Mouse (Mus musculus) kidney, adult 18-20 months (tissue): ENCODE data around the gene Sept9.
A peak's percentile ranks its signal among the peaks of the same experiment; 100 is the strongest.

Experiments
- DNase-seq: peaks from one replicate; pipeline ENCODE4 v3.0.0; 2021

Gene Sept9

DNA sequence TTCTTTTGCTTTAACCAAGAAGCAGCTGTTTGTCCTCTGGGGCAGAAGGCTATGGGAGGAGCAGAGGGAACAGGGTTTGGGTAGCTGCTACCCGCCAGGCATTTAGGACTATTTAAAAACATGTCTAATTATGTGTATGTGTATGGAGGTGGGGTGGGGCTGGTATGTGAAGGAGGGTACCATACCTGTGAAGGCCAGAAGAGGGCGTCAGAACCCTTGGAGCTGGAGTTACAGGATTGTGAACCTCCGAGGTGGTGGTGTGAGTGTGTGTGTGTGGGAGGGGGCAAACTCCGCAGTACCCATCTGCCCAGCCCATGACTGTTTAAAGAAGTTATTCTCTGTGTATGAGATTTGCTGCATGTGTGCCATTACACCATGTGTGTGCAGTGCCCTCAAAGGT, 25.3 kb downstream of the Sept9 start:
- DNase-seq, result no peak

DNA sequence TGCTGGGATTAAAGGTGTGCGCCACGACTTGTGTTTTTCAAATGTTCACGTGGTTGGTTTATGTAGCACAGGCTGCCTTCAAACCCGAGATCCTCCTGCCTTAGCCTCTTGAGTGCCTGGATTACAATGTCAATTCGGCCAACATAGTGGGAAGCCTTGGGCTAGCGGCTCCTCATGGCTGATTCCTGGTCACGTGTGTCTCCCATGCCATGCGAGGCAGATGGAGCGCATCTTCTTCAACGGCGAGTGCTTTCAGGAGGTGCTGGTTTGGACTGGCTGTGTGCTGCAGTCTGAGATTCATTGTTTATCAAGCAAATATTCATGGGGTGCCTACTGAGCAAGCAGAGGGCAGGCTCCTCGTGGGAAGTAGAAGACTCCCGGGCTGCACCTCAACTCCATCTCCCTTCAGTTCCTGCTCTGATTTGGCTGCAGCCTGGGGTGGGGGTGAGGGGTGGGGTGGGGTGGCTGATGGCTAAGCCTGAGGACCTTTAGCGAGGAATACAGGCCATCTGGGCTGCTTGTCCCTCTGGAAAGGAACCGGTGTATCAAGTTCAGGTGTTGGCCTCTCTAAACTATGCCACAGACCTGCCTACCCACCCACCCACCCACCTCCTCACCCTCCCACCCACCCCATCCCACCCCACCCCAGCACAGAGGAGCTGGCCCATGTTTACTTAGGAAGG, 26.2 kb downstream of the Sept9 start:
- DNase-seq, result no peak

DNA sequence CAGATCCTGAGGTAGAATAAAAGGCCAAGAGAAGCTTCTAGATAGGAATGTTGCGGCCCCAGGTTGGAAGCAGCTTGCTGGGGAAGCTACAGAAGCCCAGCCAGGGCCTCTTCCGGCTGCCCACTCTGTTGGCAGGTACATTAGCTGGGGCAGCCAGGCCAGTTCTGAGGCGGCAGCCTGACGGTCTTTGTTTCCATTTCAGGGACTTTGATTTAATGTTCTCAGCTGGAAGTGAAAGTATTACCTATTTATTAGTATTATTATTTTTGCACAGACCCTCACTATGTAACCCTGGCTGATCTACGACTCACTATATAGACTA, 26.7 kb downstream of the Sept9 start:
- DNase-seq, result no peak

DNA sequence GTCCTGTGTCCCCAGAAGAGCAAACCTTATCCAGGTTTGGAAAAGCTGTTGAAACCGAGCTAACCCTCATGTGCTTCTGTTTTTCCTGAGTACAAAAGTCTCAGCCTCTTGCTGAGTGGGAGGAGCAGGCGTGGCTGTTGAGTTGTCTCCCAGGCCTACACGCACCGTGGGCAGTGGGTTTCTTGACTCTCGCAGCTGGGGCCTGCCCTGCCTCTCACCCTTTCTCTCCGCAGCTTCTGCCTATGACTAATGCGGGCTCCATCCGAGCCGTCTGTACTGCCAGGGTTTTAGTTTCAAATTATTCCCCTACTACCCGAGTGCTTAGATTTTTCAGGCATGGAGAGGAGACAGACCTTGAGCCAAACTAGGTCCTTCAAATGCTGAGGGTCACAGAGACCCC, 28.7 kb downstream of the Sept9 start:
- no peak for DNase-seq

DNA sequence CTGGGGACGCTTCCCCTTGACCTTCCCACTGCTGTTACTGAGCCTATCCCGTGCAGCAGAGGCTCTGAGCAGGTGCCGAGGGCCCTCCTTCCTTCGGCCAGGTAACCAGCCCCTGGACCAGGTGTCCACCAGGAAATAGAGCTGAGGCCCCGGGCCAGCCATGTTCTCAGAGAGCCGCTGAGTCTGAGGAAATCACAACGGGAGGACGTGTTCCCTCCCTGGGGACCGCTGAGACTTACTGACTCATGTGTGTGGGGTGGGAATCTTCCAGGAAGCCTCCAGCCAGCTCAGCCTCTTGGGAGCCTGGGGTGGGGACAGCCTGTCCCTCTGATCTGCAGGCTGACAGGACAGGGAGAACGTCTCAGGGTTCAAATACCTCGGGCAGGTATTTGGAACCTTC, 32.1 kb downstream of the Sept9 start:
- DNase-seq, result peak; percentile 40

DNA sequence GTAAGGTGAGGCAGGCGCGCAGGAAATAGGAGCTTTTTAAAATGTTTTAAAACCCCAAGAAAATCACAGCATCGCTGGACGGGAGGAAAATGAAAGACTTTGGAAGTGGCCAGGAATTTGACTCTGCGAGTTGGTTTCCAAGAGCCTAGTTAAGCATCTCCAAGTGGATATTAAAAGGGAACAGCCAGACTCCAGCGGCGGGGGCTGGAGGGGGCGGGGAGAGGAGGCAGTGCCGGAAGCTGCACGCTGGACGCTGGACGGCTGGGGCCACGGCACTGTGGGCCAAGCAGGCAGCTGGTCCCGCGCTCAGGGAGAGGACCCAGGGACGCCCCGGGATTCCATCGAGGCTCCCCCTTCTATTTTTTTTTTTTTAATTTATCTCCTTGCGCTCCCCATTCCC, 32.6 kb downstream of the Sept9 start:
- peak; percentile 67 for DNase-seq

DNA sequence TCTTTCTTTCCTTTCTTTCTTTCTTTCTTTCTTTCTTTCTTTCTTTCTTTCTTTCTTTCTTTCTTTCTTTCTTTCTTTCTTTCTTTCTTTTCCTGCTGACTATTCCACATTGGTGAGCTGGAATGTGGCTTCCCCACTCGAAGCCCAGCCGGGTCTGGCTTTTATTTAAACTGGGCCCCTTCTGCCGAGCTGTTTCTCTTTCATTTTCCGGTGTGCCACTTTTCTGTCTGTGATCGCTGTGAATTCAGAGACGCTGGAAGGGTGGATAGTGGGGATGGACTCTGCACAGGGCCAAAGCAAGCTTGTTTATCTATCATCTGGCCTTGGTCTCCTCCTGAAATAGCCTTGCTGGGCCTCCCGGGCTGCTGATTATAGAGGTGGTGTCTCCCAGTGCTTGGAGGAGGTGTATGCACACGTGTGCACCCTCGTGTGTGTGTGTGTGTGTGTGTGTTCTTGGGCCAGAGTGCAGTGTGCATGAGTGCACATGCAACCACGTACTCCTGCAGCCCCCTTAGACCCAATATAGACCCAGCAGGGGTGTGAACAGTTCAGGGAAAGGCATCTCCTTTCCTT, 33.5 kb downstream of the Sept9 start:
- DNase-seq, result no peak

DNA sequence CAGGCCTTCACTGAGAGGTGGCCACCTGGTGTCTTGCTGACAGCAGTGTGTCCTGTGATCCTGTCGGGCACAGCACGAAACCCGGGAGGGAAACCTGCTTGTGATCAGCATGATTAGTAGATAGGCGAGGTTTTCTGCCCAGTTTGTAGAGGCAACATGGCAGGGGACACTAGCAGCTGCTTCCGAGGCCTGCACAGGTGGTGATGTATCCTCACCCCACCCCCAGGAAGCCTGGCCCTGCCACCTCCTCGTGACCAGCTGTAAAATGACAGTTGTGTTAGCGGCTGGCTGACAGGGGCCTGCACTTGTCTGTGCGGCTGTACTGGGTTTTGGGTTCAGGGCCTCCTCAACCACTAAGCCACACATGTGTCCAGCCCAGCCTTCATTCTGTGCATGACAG, 34.4 kb downstream of the Sept9 start:
- no peak for DNase-seq

DNA sequence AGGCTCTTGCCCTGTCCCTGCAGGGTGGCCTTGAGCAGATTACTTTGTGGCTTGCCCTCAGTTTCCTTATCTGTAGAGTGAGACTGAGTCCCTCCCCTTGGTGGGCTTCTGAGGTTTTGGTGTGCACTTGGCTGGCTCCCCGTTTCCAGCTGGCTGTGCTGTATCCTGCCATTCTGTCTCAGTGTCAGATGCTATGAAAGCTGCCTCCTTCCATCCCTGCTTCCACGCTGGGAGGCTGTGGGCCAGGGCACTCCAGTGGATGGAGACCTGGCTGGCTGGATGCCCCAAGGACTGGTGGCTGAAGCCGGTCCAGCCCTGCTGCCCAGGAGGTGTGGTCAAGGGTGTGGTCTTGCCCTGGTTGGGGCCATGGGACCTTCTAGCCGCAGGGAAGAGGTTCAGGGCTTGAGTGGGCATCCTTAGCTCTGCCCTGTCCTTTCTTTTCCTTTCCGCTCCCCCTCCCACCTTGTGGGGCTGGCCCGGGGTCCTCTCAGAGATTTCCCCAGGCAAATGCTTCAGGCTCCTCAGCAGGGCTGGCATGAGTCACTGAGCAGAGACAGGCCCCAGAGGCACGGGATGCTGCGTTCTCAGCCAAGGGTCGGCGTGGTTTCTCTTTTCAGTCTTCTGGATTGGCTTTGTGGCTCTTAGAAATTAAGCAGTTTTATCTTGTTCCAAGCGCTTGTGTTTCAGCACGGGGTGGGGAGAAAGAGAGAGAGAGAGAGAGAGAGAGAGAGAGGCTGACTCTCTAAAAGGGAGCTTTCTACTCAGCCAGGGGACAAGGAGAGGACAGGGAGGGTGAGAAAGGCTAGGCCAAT, 35.8 kb downstream of the Sept9 start:
- DNase-seq, result peak; percentile 38

DNA sequence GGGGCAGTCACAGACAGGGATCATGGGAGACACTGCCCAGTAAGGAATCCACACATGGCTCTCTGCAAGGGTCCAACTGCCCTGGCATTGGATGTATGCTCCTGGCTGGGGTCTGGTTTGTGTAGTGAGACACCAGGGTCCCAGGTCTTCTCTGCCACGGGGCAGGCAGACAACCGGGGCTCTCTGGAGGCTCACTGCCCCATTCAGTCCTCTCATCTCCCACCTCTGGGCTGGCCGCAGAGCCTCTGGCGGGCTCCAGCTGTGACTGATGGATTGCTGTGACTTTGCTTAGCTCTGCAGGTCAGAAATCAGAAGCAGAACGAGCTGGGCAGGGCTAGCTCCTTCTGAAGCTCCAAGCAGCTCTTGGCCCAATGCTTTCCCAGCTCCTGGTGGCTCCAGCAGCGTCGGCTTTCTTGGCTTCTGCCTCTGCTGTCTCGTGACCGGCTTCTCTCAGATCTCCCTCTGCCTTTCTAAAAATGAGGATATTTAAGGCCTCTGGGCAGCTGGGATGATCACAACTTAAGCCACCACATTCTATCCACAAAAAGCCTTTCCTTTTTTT, 36.5 kb downstream of the Sept9 start:
- DNase-seq, result no peak

DNA sequence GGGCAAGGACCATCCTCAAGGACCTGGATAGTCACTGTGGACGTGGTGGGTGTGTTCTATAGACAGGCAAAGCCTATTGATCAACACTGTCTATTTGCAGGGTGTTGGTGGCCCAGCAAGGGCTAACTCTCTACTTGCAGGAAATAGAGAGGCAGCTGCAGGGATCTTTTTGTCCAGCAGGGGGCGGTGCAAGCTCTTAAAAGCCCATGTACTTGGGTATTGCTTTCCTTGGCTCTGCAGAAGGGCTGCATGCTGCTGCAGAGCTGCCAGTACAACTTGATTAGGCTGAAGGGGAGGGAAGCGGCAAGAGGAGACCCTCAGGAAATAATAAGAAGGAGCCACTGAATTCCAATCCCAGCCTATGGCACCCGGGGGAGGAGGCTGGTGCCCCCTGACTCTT, 38.7 kb downstream of the Sept9 start:
- peak; percentile 95 for DNase-seq

DNA sequence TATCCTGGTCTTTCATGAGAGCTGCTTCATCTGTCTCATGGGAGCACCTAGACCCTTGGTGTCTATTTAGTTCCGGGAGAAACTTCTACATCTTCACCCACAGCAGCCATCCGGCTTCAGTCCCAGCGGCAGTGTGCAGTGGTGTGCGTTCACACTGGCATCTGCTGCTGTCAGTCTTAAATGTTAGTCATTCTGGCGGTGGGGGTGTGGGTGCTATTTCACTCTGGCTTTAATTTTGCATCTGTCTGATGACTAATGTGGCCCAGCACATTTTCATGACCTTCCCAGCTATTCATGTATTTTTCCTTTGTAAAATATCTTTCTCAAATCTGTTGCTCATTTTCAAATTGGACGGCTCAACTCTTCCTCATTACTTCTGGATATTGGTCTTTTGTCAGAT, 40.2 kb downstream of the Sept9 start:
- no peak for DNase-seq

DNA sequence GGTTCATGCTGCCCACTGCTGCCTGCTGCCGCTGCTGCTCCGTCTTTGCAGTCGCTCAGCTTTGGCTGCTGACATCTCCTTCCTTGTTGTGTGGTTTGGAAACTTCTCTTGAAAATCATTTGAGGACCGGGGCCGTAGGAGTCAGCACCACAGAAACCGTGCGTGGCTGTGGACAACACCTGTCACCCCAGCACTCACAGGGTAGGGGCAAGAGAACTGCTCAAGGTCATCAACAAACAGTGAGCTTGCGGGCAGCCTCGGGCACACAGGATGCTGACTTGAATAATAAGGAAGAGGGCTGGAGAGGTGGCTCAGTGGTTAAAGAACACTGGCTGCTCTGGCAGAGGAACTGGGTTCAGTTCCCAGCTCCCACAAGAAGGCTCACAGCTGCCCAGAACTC, 40.9 kb downstream of the Sept9 start:
- DNase-seq, result no peak

DNA sequence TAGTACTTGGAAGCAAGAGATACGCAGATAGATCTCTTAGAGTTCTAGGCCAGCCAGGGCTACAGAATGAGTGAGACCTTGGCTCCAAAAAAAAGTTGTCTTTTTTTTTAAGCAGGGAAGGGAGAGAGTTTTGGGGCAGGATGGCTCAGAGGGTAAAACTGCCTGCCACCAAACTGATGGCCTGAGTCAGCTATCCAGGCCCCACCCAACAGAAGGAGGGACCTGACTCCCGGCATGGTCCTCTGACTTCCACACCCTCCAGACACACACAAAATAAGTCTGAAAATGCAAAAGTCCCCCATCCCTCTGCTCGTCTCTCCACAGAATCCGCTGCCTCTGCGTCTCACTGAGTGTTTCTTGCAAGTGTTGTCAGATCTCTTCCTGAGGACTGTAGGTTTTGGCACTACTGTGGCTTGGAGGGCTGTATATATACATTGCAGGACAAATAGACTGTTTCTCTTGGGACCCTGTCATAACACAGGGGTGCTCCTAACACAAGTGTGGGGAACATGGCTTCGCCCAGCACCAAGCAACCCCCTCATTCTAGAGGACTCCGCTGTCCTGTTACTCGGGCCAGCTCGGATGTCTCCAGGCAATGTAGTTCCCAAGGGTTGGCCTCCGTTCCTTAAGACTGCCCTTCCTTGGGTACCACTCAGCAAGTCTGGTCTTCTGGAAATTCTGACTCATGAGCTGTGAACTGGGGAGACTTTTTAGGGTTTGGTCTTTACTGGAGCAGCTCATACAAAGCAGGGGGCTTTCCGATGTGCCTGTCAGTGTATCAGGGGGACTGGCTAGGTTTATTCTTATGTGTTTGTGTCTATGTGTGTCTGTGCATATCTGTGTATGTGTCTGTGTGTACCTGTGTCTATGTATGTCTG, 41.6 kb downstream of the Sept9 start:
- no peak for DNase-seq

DNA sequence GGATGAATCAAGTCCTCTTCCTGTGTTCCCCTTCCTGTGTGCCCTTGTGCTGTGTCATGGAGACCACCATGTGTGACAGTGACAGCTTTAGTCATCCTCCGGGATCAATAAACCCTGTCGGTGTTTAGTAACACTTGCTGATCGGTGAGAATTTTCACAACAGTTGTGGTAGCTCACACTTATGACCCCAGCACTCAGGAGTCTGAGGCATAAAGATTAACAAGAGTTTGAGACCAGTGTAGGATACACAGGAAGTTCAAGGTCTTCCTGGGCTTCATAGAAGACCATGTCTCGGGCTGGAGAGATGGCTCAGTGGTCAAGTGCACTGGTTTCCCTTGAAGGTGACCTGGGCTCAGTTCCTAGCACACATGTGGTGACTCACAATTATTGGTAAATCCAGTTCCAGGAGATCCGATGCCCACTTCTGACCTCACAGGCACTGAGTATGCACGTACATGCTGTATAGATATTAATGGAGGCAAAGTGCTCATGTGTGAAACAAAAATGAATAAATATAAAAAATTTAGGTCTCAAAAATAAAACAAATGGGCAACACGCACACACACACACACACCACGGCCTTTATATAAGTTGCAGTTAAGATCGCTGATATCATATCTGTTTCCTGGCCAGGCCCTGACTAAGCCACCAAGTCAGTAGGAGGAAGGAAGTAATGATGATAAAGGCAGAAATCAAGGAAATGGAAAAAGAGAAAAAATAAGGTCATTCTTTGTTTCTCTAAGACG, 43.1 kb downstream of the Sept9 start:
- DNase-seq, result no peak

DNA sequence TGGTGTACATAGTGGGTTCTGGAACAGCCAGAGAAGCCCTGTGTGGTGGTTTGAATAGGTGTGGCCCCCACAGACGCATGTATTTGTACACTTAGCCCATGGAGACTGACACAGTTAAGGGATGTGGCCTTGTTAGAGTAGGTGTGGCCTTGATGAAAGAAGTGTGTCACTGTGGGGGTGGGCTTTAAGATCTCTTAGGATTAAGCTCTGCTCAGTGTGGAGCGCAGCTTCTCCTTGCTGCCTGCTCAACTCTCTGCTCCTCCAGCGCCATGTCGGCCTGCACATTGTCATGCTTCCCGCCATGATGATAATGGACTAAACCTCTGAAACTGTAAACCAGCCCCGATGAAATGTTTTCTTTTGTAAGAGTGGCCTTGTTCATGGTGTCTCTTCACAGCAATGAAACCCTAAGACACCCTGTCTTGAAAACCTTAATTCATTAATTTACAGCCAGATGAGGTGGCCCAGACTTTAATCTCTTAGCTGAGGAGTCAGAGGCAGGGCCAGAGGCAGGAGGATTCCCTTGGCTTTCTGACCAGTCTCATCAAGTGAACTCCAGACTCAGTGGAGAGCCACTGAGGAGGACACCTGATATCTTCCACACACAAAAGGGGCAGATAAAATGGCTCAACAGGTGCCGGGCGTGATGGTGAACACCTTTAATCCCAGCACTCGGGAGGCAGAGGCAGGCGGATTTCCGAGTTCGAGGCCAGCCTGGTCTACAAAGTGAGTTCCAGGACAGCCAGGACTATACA, 44.3 kb downstream of the Sept9 start:
- no peak for DNase-seq

DNA sequence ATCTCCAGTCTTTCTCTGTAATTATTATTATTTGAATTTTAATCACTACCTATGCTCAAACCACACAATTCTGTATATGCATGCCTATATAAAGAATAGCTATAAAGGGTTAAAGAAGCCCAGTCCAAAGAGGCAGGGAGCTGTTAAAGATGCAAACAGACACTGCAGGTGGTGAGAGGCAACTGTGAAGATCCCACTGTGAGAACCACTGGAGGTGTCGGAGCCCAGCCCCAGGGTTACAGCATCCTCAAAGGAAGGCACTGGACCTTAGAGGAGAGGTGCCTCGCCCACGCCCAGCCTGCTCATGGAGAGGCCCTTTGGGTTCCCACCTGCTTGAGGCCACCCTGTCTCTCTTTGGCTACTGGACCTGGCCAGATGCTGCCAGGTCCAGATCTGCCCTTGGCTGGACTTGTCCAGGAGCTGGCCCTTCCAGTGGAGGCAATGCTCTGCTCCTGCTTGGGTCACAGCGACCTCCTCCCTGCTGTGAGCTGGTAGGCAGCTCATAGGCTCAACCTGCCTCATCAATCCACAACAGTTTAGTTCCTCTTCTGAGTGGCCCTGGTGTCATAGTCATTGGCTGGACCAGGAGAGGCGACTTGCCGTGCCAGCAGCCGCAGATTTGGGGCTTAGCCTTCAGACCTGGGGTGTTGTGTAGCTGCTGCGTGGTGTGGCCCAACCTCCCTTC, 45.7 kb downstream of the Sept9 start:
- DNase-seq, result no peak

DNA sequence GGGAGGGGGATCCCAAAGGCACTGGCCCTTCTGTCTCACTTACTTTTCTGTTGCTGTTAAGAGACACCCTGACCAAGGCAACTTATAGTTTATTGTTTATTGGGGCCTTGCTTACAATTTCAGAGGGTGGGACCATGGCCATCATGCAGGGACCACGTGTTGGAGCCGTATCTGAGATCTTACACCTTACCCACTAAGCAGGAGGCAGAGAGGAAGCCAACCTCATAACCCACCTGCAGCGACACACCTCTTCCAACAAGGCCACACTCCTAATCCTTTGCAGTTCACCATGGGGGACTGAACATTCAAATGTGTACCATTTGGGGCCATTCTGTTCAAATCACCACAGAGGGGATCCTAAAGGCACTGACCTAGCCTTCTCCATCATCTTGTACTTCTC, 46.4 kb downstream of the Sept9 start:
- no peak for DNase-seq

DNA sequence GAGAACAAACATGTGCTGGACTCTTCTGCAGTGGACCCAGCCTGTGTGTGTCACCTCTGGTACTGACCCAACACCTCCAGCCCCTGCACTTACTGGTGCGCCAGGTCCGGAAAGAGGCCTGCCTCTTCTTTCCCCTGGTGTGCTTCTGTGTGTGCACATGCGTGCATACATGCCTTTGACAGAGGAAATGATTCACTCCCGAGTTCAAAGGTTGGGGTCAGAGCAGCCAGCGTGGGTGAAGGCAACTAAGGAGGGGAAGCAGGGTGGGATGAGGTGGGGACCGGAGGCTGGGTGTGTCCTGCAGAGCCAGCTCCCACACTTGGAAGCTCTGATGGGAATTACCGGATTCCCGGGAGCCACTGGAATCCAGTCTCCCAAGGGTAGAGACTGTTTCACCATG, 46.8 kb downstream of the Sept9 start:
- no peak for DNase-seq

DNA sequence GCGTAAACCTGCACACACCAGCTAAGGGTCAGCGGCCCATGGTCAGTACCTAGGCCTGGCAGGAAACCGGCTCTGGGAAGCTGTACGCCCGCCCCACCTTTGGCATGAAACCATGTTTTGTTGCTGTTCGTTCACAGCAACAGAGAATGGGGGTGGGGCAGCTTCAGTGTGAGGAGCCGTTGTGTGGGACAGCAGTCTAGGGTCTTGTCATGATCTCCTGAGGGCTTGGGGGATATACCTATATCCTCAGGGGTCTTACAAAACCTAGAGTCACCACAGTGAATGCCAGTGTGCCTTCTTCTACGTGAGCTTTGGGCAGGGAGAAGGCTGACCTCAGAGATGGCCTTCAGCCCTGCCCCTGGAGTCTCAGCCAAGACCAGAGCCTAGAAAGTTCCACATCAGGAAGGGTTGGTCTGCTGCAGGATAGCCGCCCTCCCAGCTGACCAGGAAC, 47.5 kb downstream of the Sept9 start:
- peak; percentile 77 for DNase-seq

DNA sequence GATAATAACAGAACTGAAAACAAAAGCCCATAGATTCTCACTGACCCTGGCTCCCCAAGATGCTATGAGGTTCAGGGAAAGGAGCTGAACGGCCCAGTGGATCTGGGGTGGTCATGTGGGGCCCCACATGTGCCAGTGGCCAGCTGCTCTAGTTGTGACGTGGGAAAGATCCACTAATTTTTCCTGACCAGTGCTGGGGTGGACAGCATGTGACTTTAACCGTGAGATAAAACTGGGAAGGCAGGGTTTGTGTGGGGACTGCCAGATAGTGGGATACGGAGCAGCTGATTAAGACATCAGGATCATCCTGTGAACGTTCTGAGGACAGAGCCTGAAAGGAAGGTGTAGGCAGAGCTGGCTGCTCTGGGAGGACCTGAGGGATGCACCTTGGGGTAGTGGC, 48.1 kb downstream of the Sept9 start:
- DNase-seq, result no peak
